Mouse (Mus musculus) c-Kit-negative CD71-positive TER-119-positive erythroid progenitor cells, embryonic 14.5 days (primary cell): ENCODE results near the gene Rasgef1b.

Experiments used
- DNase-seq: peaks from one replicate; pipeline ENCODE4 v3.0.0-alpha.2; 2013; ENCODE audit warnings: low read depth, low spot score

Gene Rasgef1b

DNA sequence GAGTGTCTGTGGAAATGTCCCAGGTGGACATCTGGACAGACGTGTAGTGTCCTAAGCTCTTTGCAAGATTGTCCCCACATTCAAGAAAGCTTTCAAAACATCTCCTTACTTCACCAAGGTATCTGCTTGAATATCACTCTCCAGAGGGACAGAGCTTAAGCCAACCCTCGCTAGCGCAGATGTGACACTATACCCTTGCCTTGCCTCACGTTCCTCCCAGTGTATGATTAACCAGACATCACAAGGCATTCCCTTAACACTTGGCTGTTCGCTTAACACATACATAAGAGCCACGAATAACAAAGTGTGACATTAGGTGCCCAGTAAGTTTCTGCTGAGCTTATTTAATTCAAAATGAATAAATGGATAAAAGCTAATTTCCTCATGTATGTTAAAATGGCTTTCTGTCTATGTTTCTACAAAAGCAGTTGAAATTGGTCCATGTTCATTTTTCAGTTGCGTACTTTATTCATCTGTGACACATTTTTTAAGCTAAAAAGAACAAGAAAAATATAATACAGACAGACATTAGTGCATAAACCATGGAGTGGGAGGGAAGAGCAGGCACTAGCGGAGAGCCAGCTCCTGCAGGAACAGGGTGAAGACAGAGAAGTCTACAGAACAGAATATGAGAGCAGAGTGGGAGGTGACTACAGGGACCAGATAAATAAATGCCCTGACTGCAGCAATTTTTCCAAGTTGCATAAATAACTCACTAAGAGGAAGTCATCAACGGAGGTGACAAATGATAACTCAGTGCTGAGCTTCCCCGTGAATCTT, 126.4 kb downstream of the Rasgef1b start:
- no peak for DNase-seq

DNA sequence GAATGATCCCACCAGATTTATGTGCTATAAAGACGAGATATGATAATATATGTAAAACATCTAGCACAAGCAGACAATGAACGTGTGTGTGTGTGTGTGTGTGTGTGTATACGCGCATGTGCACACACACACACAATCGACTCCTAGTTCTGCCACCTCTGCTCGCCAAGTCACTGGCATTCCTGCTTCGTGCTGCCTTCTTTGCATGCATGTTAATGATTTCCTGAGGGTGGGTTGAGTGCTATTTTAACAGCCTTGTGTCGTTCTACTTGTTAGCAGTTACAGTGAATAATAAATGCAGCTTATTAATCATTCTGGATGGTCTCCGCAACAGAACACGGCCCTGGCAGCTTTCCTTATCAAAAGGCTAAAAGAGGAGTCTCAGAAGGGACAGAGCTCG, 129.5 kb downstream of the Rasgef1b start:
- DNase-seq = no peak

DNA sequence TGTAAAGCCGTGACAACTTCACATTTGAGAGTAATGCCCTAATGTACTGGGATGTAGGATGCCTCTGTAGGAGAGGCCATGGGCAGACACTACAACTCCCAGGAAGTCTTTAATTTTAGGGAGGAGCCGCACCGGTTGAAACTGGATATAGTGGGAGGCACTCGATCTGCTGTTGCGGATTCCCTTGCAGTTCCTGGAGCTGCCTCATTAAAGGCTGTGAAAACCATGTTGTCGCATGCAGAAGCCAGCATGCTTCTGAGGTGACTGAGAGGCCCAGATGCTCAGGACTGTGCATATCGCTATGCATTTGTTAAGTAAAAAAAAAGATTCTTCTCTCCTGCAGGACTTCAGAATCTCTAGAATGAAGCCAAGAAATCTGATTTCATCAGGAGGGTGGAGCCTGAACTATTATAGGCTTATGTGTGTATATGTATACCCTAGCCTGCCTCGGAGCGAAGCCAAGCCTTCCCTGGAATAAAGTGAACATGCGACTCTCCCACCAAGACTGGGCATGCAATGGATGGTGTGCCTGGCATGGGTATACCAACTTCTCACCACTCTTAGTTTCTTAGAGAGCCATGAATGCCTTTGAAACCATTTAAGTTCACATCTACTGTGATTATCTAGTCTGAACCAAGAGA, 130.3 kb downstream of the Rasgef1b start:
- DNase-seq = no peak

DNA sequence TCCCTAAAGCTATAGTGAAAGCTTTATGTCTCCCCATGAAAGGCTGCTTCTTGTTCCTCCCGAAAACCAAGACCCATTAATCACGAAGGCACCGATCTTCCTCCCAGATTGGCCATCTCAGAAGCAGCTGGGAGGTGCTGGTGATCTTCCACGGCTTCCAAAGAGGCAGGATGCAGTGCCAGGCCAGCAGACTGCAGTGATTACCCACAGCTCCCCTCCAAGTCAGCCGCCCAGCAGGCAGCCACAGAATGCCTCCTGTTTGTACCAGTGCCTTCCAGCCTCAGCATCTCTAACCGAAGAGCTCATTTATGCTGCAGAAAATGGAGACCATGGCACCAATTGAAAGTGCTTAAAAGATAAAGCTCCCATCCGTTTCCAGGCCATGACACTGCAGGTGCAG, 131.2 kb downstream of the Rasgef1b start:
- DNase-seq = no peak

DNA sequence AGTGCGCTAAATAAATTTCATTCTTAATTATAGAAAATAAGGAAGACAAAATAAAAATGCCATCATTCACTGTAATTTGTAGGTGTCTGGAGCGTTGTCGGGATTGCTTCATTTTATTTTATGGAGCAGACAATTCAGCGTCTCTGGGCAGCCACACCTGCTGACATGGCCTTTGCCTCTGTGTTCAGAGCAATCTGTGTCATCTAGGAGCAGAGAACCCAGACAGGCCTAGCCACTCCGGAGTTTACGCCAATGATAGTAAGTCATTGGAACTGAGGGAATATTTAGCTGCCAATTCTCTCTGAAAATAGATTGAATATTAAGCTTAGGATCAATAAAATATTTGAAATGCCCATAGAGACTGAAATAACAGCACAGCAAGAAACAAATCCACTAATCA, 137.5 kb downstream of the Rasgef1b start:
- DNase-seq = no peak

DNA sequence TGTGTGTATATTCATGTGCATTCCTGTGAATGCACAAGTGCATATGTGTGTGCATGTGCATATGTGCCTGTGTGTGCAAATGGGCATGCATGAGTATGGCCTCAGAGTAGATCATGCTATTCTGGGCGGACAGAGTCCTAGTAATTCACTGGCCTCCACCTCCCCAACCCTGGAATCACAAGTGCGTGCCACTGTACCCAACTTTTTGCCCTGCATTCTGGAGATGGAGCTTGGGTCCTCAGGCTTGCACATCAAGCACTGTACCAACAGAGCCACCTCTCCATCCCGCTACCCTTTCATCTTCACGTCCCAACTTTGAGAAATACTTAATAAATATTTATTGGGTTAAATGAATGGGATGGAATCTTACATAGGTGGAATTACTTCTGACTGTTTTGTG, 138.3 kb downstream of the Rasgef1b start:
- no peak for DNase-seq

DNA sequence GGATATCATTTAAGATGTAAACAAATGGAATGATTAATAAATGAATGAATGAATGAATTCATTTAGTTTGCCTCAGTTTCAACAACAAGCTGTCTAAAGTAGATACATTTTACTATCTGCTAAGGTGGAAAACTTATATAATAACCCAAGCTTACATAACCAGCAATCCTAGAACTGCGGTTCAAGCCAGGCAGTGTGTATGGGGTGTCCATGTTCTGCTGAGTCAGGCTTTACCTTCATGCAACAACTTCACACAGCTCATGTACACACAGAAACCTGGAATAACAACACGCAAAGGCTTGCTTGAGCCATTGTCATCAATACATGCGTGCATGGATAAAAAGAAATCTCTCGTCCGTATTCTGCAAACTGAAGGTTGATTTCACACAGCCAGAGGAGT, 140.9 kb downstream of the Rasgef1b start:
- DNase-seq = no peak

DNA sequence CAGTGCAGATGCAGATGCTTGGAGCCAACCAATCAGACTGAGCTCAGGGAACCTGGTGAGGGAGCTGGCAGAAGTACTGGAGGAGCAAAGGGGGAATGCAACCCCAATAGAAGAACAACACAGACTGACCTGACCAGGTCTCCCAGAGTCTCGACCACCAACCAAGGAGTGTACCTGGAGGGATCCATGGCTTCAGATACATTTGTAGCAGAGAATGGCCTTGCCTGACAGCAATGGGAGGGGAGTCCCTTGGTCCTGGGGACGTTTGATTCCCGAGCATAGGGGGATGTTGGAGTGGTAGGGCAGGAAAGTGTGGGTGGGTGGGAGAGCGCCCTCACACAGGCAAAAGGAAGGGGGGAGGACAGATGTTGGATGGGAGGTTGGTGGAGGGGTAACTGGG, 141.3 kb downstream of the Rasgef1b start:
- DNase-seq = no peak

DNA sequence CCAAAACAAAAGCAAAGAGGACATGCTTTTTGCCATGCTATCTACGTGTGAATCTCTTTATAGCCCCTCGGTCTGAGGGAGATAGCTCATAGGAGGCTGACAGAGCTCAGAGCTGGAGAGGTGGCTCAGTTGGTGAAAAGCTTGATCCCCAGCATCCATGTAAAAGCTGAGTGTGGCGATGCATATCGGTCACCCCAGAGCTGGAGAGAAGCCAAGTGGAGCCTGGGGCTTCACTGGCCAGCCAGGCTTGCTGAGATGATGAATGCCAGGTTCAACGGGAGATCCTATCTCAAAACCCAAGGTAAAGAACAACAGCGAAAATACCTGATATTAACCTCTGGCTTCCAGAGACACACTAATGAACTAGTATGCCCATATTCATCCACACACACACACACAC, 142.6 kb downstream of the Rasgef1b start:
- no peak for DNase-seq

DNA sequence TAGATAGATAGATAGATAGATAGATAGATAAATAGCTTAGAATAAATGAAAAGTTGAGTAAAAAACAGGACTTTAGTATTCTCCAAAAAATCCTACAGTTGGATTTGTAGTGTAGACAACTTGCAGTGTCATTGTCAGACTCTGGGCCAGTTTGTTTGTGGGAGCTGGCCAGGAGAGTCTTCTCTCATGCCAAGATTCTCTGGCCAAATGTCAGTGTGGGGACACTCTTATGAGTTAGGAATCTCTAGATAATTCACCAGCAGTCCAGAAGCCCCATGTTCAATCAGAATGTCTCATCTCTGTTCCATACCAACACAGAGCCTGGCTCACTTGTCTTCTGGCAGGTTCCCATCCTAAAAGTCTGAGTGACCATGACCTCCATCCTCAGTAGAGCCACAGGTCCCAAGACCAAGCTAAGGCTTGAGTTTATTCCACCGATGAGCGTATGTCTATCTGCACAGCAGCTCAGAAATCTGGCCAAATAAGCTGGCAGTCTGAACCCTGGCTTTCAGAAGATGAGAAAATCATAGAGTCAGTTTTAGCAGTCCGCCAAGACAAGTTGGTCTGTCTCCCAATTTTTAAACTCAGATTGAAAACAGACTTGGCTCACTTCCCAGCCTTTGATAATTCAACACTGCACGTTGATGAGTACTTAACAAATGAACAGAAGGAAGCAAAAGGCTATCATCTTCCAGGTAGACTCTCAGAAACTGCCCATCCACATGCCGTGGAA, 143.5 kb downstream of the Rasgef1b start:
- no peak for DNase-seq

DNA sequence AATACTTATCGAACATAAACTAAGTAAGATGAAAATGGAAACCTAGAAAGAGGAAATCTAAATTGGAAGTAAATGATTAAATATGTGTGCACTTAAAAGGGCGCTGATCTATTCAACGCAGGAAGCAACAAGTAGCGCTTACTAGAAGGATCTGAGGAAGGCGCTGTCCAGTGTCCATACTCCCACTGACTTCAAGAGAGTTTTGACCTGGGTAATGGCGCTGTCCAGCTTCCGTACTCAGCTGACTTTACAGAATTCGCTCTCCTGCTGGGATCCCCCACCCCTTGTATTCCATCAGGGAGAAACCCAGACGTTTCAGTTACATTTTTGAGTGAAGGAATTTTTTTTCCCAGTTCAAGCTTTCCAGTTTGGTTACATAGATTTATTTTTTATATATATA, 144.6 kb downstream of the Rasgef1b start:
- no peak for DNase-seq

DNA sequence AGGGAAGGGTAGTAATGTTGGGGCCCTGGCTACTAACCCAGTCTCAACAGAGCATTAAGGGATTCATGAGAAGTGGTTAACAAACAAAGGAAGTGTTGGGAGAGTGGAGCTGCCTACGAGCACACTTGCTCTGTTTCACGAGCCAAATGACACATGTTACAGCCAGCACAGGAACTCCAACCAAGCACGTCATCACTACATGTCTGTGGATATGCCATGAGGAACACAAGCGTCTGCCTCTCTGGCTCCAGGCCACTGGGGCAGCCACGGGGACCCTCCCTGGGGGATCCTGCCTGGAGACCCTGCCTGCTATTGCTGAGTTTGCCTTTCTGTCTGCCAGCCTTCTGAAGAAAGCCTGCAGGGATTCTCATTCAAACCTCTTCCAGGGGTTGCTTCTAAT, 146.8 kb downstream of the Rasgef1b start:
- no peak for DNase-seq

DNA sequence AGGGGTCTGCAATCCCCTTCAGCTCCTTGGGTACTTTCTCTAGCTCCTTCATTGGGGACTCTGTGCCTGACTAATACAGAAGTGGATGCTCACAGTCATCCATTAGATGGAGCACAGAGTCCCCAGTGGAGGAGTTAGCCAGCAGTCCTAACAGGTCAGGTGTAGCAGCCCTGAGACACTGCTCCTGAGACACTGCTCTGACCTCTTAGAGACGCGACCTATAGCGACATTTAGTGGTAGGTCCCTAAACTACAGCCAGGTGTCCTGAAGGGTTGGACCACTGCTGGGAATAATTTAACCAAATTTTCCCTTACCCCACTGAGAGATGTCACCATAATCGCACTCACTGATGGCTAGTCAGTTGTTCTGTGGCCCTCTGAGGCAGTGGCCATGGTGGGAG, 150.2 kb downstream of the Rasgef1b start:
- DNase-seq = no peak

DNA sequence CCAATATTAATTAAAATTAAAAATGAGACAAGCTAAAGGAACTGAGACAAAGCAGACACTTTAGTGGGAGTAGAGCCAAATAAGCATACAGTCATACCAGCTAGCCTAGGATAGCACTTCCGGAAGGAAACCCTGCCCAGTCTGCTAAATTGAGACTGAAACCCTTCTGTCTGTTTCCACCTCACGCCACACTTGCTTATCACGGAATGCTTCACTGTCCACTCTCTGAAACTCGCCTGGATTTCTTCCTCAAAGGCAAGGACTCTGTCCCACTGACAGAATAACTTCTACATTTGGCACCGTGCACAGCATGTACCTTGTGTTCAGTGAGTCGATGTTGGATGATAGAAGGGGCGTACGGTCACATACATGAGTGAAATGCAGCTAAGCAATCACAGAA, 153.0 kb downstream of the Rasgef1b start:
- no peak for DNase-seq

DNA sequence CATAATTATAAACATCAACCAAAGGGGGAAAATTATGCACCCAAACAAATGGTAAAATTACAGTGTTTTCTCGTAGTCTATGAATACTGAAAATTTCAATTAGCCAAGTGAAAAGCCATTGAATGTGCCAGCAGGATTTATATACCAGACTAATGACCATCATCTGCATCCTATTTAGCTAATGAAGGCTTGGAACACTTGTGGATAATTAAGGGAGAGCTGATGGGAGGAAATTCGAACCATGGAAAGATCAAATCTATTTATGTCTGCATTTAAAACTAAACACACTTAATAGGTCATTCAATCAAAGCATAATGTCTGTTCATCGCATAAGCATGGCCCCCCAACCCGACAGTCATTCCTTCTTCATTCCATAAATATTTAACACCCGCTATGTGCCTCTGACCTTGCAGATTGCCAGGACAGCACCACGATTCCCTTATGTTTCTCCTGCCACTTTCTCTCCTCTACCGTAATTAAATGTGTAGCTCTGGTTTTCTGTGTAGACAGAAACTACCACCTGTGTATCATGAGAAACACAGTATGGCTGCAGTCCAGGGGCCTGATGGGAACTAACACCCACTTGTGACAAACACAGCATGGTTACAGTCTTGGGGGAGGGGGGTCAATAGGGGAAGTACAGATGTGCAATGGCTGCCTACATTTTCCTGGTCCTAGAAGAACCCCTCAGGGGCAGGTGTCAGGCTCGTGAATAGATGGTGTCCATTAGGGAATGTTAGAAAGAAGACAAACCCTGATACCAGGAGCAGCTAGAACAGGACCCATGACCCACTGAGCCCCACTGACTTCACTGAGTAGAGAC, 164.2 kb downstream of the Rasgef1b start:
- no peak for DNase-seq

DNA sequence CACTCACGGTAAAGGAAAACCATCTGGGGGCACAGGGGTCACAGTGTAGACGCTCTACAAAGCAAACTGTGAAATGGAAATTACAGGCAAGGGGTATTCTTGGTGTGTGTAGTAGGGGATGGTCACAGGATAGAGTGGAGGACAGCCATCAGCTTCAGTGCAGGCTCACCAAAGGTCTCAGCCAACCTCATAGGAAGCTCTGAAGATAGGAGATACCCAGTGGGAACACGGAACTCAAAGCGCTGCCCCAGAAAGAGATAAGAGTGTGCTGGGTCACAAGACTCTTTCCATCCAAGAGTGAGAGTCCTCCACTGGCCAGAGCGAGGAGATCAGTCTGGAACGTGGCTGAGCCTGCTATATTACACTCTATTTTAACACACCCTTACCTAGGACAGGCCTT, 166.8 kb downstream of the Rasgef1b start:
- no peak for DNase-seq

DNA sequence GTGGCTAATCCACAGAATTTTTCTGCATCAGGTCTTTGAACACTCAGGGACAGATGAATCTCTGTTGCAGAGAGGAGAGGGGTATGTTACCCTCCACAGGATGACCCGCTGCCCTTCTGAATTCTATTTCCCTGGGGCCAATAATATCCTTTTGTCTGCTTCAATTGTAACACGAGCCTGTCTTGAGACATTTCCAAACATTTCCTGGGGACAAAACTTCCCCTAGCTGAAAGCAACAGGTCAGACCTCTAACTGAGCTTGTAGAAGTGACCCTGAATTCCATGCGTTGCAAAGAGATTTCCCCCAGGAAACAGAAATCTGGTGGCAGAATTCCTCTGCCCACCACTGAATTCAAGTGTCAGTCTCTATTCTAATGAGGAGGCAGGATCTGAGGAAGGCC, 169.1 kb downstream of the Rasgef1b start:
- DNase-seq = no peak

DNA sequence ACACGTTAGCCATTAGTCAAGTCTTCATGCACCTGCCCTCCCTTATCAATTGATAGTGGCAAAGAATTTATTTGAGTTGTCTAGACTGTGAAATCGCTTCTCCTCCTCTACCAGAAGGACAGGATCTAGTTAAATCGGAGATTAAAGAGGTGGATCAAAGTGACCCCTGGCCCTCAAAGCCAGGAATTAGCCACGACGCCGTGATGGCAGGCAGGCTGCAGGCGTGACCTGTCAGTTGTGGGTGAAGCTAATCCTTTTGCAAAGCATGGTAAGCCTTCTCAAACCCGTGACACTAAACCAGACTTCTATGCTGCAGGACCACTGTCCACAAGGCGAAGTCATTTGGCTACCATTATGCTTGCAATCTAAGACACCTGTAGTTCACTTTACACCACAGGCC, 170.6 kb downstream of the Rasgef1b start:
- DNase-seq = no peak

DNA sequence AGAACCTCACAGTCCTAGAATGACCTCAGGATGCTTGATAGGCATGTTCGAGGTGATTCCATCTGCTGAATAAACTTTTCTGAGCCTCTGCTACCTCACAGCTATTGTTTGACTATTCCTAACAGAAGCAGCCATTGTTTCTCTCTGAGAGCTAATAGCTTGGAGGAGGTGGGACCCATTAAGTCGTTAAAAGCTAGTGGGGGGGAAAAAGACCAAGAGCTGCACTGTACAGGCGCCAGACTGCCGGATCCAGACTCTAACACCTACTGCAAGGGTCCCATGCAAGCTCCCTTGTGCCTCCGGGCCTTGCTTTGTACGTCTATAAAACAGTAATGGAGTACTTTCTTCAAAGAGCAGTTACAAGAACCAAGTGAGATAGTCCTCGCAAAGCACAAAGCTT, 176.2 kb downstream of the Rasgef1b start:
- DNase-seq = no peak

DNA sequence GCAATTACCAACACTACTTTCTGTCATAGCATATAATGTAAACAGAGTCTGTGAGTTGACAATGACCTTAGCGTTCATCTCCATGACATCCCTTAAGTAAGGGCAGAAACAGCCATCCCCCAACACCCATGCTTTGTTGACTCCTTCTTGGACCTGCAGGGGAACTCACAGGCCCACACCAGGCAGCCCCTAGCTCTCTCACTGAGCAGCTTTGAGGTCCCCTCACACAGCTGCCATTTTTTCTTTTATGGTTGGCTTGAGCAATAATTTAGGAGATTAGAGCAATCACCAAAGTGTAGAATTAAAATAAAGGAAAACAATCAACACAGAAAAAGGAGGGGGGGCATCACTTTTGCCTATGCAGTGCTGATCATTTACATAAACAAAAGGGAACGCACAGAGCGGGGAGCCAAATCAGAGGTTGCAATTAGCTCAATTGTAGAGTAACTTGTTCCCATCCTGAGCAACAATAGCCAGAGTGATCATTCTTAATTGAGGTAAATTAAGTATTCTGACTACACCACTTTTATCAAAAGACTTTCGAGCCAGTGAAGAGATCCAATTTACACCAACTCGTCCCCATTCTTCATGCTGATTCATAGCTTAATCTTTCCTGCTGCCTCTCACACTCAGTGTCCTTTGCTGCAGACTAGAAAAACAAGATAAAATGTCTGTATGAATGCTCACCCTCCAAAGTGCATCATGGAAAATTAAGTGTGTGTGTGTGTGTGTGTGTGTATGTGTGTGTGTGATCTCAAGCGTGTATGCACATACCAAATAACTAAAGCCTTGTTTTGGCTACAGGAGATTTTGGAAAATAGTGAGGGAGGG, 184.0 kb downstream of the Rasgef1b start:
- DNase-seq = no peak
